Comparison of ENCODE assay signal across 16 mouse cellular contexts in genomic region chr3:84678891-84679290, GRCm38 (mm10). TPM values are rescaled to one million over a fixed set of nuclear protein-coding genes. Genes with fewer than 3 reads are reported as not detected.
DNase-seq lines count a peak whose midpoint lies in the region; ATAC-seq lines count a peak whose summit lies in the region.
"Had no signal": no experiment of that assay in that cellular context is flagged by ENCODE, and none has a peak within 500 bp of the region (broad histone marks: within the 10 kb centered on the region; RNA-seq: fewer than 3 reads in every experiment).

No protein-coding gene starts in this region.

- H3K4me2 ChIP-seq in forebrain, embryonic 12.5 days = no peak overlapping the region
- no peak overlapping the region for H3K4me2 ChIP-seq in kidney, embryonic 16.5 days (replicated peaks; ENCODE audit: low read depth, low read length)
- H3K4me2 ChIP-seq: embryonic facial prominence, embryonic 15.5 days; forebrain, embryonic 13.5 days; heart, embryonic 13.5 days had no signal

- peak overlapping the region; percentile 86 for H3K27ac ChIP-seq in macrophage
- H3K27ac ChIP-seq in forebrain, embryonic 12.5 days = no peak overlapping the region
- H3K27ac ChIP-seq in kidney, embryonic 16.5 days (ENCODE audit: low read length) = no peak overlapping the region
- H3K27ac ChIP-seq: embryonic facial prominence, embryonic 15.5 days; forebrain, embryonic 13.5 days; heart, embryonic 13.5 days; limb, embryonic 10.5 days had no signal

- H3K36me3 ChIP-seq in macrophage (ENCODE audit: inconsistent target) = no peaks in the 10 kb centered on the region
- no peaks in the 10 kb centered on the region; the same call in 1 of the 2 replicates for H3K36me3 ChIP-seq in splenic B cell, adult 2 months (ENCODE audit: control insufficient read depth, insufficient read depth, low read length, poor library complexity, severe bottlenecking)
- no peaks in the 10 kb centered on the region for H3K36me3 ChIP-seq in forebrain, embryonic 12.5 days (replicated peaks)
- H3K36me3 ChIP-seq in kidney, embryonic 16.5 days (ENCODE audit: insufficient read depth, low read length) = no peaks in the 10 kb centered on the region
- H3K36me3 ChIP-seq: embryonic facial prominence, embryonic 15.5 days; heart, embryonic 13.5 days; limb, embryonic 10.5 days had no signal

- 3% methylated on average over 5 of the region's 5 CpGs for WGBS in macrophage (ENCODE audit: missing documents)
- 94% methylated on average over 5 of the region's 5 CpGs for WGBS in forebrain, embryonic 12.5 days
- 88% methylated on average over 5 of the region's 5 CpGs for WGBS in kidney, embryonic 16.5 days

- DNase-seq in thymus, postnatal 14 days = peak; percentile 28
- no peak for DNase-seq in thymus, postnatal 4 days
- DNase-seq in T-cell, adult 2 months (ENCODE audit: low spot score) = peak; percentile 18
- peak; percentile 68 for DNase-seq in splenic B cell, adult 2 months (ENCODE audit: low read depth, low spot score)
- DNase-seq in urinary bladder, postnatal 14 days (ENCODE audit: low spot score) = no peak
- DNase-seq: adrenal gland, adult 8-10 months; cerebellum, adult 2 months; kidney, adult 11 months had no signal

- no peak overlapping the region for H3K9ac ChIP-seq in forebrain, embryonic 12.5 days
- H3K9ac ChIP-seq in kidney, embryonic 16.5 days (replicated peaks; ENCODE audit: low read length) = no peak overlapping the region
- H3K9ac ChIP-seq: embryonic facial prominence, embryonic 15.5 days; forebrain, embryonic 13.5 days; heart, embryonic 13.5 days had no signal

- no peaks in the 10 kb centered on the region for H3K4me1 ChIP-seq in forebrain, embryonic 12.5 days
- H3K4me1 ChIP-seq in kidney, embryonic 16.5 days (ENCODE audit: insufficient read depth, low read length) = no peaks in the 10 kb centered on the region
- H3K4me1 ChIP-seq: embryonic facial prominence, embryonic 15.5 days; forebrain, embryonic 13.5 days; heart, embryonic 13.5 days; limb, embryonic 10.5 days had no signal

- no peak overlapping the region for H3K4me3 ChIP-seq in macrophage (ENCODE audit: inconsistent target)
- H3K4me3 ChIP-seq in forebrain, embryonic 12.5 days (replicated peaks) = no peak overlapping the region
- H3K4me3 ChIP-seq in kidney, embryonic 16.5 days (ENCODE audit: low read length) = no peak overlapping the region
- H3K4me3 ChIP-seq: embryonic facial prominence, embryonic 15.5 days; forebrain, embryonic 13.5 days; heart, embryonic 13.5 days; limb, embryonic 10.5 days had no signal

- H3K9me3 ChIP-seq in forebrain, embryonic 12.5 days = no peaks in the 10 kb centered on the region
- no peaks in the 10 kb centered on the region for H3K9me3 ChIP-seq in kidney, embryonic 16.5 days (ENCODE audit: low read length)
- H3K9me3 ChIP-seq: embryonic facial prominence, embryonic 15.5 days; forebrain, embryonic 13.5 days; heart, embryonic 13.5 days; limb, embryonic 10.5 days had no signal

- H3K79me2 ChIP-seq in macrophage (ENCODE audit: inconsistent target) = peaks cover 58% of the 10 kb centered on the region; the same call in 1 of the 2 replicates

- ATAC-seq in forebrain, embryonic 12.5 days (ENCODE audit: low FRiP score) = no peak
- ATAC-seq in kidney, embryonic 16.5 days (ENCODE audit: low FRiP score, low TSS enrichment) = no peak
- ATAC-seq: forebrain, embryonic 13.5 days had no signal

- H3K27me3 ChIP-seq in splenic B cell, adult 2 months (ENCODE audit: control insufficient read depth, insufficient read depth, low read length, poor library complexity, severe bottlenecking) = no peaks in the 10 kb centered on the region
- no peaks in the 10 kb centered on the region for H3K27me3 ChIP-seq in forebrain, embryonic 12.5 days
- H3K27me3 ChIP-seq in kidney, embryonic 16.5 days (ENCODE audit: insufficient read depth, low read length) = no peaks in the 10 kb centered on the region
- H3K27me3 ChIP-seq: embryonic facial prominence, embryonic 15.5 days; forebrain, embryonic 13.5 days; heart, embryonic 13.5 days had no signal

RNA-seq across cellular contexts. Expression of gene Tmem154, which starts 12.9 kb away (rescaled TPM):
- total RNA-seq in macrophage (2018; cell fraction: chromatin; rRNA removed) = 100 to 1,000 TPM in 10 of 26 experiments, 10 to 100 TPM in 11, 1 to 10 TPM in 5; 5.6 to 262 (median 81.4) TPM
- 100 to 1,000 TPM in 8 of 26 experiments, 10 to 100 TPM in 18; 34.4 to 131 (median 62.0) TPM for total RNA-seq in macrophage (2018; cell fraction: cytosol; rRNA removed)
- total RNA-seq in macrophage (2018; cell fraction: nucleus; rRNA removed) = 100 to 1,000 TPM in 6 of 26 experiments, 10 to 100 TPM in 19, 1 to 10 TPM in 1; 9.0 to 177 (median 62.5) TPM
- polyA plus RNA-seq in macrophage (2018) = 57.7 to 102 TPM (median 78.1 TPM) in 3 replicates
- 0.09 and 0.27 TPM in 2 replicates for polyA plus RNA-seq in forebrain, embryonic 12.5 days (2016; fragmentation: Nextera tagmentation; extraction: Ambion mirVana)
- polyA plus RNA-seq in kidney, embryonic 16.5 days (2015; fragmentation: Nextera tagmentation; extraction: Ambion mirVana) = 0.82 and 0.89 TPM in 2 replicates
- total RNA-seq: midbrain, postnatal 0 days had no signal

Comparison
In these comparisons a context has a peak if more than half of its experiments do, and no peak if none do; other contexts are left out.
1. DNase-seq: peak in thymus, postnatal 14 days (single experiment), T-cell, adult 2 months (single experiment) and splenic B cell, adult 2 months (single experiment); none in thymus, postnatal 4 days (single experiment) and urinary bladder, postnatal 14 days (single experiment).
2. RNA of gene Tmem154, which starts 12.9 kb away (polyA plus RNA-seq): 57.7 to 102 TPM in macrophage; 0.82 to 0.89 TPM in kidney, embryonic 16.5 days and 0.09 to 0.27 TPM in forebrain, embryonic 12.5 days; every median in the first group is over 10 times any median in the second.